Mouse (Mus musculus): ENCODE measurements at regions not wholly inside any gene's neighbourhood (a gene's known extent, or its start where the extent isn't known, plus 50 kb on each side); places are given as distances from the start of the nearest gene placed in this dataset.

- ATAC-seq, result no peak
These were observed 368.0 kb downstream of the Mllt3 start for GRCm38 (mm10) chr4:87665149-87665548.

- ATAC-seq, result no peak
These were observed 370.3 kb downstream of the Mllt3 start for GRCm38 (mm10) chr4:87662876-87663275.

DNA sequence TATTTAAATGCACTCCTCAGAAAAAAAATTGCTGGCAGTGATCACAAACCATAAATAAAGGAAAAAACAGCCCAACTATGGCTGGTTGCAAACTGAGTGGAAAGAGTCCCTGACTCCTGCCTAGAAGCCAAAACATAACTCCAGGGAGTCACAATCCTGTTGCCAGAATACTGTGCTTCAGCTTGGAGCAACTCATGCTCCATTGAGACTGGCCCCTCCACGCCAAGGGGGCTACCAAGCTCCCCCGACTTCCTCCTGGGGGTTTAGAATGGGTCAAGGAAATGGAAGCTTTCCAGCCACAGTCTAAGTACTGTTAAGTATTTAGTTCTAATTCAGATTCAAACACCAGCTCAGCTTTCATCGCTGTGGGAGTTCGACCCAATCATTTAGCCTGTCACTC, 374.8 kb downstream of the Mllt3 start:
- no peak for ATAC-seq

DNA sequence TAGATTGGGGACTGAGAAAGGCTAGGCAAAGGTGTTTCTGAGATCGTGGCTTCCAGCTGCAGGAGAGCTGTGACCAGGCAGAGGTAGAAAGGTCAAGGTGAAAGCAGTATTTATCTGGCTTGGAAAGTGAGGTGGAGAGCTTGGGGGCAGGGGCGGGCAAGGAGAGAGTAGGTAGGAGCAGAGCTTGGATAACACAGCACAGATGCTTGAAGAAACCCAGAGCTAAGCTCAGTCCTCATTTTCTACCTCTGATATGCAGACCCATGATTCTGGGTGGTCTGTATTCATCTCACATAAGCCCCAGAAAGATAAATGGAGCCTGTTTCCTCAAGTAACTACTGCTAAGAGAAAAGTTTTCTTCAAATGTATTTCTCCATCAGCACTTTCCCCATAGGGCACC, 375.3 kb downstream of the Mllt3 start:
- no peak for ATAC-seq

DNA sequence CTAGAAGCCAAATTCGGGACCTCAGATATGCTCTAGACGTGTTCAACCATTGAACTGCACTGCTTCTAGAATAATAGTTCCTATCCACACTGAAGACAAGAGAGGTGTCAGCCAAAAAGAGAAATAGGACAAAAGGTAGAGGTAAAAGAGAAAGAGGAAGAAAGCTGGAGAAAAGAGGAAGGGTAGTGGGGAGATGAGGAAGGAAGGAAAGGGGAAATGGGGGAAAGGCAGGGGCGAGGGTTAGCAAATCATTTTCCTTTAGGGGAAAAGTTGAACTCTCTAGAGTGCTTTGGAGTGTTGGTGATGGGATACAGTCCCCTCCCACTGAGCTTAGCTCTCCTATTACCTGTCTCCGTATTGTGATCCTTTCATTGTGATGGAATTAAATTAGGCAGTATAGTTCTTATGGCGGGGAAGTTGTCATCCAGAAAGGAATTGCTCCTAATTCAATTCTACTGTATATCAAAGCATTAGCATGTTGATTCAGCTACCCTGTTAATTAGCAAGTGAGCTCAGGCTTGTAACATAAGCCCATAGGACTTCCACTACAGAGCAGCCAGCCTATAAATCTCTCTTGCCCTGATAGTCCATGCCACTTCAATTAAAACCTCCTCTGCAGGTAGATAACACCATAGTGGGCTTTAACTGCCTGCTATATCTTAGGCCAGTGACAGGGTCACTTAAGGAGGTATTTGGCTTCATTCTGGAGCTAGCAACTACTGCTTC, 379.6 kb downstream of the Mllt3 start:
- ATAC-seq, result no peak

- ATAC-seq, result no peak
These were observed 380.7 kb downstream of the Mllt3 start for GRCm38 (mm10) chr4:87652314-87652934.

DNA sequence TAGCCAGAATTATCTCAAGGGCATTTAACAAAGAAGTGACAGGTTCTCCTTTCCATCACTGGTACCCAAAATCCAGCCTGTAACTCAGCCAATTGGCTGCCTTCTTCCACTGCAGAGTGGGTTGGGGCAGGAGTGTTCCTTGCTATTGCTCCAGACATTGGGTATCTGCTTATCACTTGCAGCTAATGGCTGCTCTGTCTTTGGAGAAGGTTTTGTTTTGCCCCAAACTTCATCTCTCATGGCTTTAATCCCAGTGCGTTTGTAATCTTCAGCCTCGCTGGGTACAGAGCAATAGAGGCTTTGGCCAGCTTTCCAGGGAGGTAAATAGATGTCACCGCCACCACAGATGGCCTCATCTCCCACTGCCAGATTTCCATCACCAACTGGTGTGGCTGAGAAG, 381.9 kb downstream of the Mllt3 start:
- ATAC-seq, result no peak

GRCm38 (mm10) chr4:87650837-87651236, 382.3 kb downstream of the Mllt3 start:
- ATAC-seq, result no peak

- no peak for ATAC-seq
These were observed 382.8 kb downstream of the Mllt3 start for GRCm38 (mm10) chr4:87650393-87650792.

GRCm38 (mm10) chr4:87648919-87649318, 384.2 kb downstream of the Mllt3 start:
- ATAC-seq, result no peak

DNA sequence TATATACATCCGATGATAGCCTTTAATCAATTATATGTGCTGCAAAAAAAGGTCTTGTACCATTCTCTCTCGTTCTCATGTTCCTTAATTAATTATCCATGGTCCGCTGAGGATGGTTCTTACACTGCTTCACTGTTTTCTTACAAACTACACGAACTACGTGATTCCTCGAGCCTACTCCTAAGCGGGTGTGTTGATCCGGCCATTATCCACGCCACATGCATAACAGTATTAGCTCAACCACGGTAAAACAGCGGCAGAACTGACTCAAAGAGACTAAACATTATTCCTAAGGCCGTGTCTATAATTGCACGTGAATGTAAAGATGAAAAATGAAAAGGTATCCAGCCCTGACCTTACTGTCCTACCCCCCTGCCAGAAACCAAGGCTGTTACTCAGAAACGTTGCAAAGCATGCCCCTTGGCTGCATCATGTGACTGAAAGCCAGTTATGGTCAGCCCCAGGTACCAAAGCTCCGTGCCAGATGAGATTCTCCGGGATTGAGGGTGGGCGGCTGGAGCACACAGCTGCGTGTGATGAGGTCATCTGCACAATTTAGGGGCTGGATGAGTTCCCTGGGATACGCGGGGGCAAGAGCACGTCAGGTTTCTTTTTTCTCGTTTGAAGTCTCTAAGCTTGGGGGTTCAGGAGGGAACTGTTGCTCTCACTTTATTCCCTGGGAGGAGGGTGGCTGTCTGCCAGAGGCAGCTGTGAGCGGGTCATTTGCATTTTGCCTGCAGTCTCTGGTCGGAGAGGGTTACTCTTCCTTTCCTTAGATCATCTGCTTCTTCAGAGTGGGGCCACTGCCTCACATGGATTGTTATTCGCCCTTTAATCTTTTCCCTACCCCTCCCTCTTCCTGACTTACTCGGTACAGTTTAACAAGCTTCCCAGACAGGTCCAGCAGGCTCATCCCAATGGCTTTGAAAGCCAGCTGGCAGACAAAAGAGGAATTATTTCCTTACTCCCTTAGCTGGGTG, 384.9 kb downstream of the Mllt3 start:
- ATAC-seq, result no peak

- ATAC-seq, result no peak
These were observed 391.2 kb downstream of the Mllt3 start for GRCm38 (mm10) chr4:87642002-87642401.

GRCm38 (mm10) chr4:87641551-87641950, 391.6 kb downstream of the Mllt3 start:
- no peak for ATAC-seq

GRCm38 (mm10) chr4:87638380-87638646, 394.9 kb downstream of the Mllt3 start:
- ATAC-seq, result no peak

DNA sequence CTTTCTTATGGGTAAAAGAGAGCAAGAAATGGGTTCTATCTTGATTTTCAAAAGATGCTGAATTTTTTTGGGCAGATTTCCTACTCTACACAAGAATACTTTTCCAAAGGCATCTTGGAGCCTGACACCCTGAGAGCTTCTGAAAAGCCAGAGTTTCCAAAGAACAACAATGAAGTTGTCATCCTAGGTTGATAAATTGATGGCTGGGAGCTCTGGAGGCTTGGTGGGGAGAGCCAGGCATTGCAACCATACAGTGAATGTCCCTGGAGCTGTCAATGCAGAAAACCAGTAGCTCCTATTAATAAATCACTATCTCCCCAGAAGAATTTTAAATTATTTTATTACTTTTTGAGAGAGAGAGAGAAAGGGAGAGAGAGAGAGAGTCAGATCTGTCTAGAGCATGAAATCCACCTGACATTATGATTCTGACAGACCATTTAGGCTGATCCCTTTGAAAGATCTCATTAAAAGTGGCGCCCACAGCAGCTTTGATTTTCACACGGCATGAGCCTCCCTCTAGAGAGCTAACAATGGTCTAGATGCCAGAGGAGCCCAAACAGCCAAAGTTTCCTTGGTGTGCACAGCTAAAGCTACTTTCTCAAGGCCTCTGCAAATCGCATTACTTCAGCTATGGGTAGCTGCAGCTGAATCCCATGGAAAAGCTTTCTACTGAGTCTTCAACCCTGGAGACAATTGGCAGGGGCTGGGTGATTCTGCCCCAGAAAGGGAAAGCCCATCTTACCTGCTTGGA, 395.4 kb downstream of the Mllt3 start:
- no peak for ATAC-seq

DNA sequence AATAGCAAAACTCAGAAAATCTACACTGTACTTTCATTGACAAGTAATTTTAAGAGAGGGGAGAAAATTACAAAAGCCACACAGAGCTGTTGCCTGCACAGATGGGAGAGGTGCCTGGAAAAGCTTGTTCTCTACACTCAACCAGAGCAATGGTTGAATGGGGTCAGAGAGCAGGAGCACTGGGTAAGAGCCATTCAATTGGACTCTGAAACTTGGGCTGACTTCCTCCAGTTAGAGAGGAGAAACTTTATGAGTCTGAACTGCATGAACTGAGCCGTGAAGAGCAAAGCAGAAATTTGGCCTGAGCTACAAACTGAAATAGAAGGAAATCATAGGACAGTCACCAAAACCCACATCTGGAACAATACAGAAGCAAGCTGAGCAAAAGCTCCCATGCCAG, 380.8 kb upstream of the Slc24a2 start:
- no peak for ATAC-seq

- no peak for ATAC-seq
These were observed 363.4 kb upstream of the Slc24a2 start for GRCm38 (mm10) chr4:87593644-87594043.

GRCm38 (mm10) chr4:87590797-87591196, 360.5 kb upstream of the Slc24a2 start:
- no peak for ATAC-seq

GRCm38 (mm10) chr4:87578164-87578563, 347.9 kb upstream of the Slc24a2 start:
- no peak for ATAC-seq

GRCm38 (mm10) chr4:87570950-87571349, 340.7 kb upstream of the Slc24a2 start:
- ATAC-seq, result no peak

GRCm38 (mm10) chr4:87570470-87570891, 340.2 kb upstream of the Slc24a2 start:
- no peak for ATAC-seq

GRCm38 (mm10) chr4:87566616-87567015, 336.3 kb upstream of the Slc24a2 start:
- no peak for ATAC-seq

DNA sequence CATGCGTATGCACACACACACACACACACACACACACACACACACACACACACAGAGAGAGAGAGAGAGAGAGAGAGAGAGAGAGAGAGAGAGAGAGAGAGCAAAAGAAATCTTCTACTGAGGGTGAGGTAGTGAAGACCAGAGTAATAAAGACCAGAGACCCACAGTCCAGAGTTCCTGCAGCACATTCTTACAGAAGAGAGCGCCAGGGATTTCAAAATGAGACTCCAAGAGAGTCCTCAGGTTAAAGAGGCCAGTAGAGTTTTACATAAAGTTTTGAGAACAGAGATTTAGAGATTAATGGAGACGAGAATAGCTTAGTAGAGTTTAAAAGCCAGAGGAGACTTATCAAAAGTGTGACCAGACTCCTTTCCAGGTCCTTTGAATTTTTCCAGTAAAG, 324.6 kb upstream of the Slc24a2 start:
- no peak for ATAC-seq
